Mouse (Mus musculus): ENCODE results near the gene Hoxd4.

DNA sequence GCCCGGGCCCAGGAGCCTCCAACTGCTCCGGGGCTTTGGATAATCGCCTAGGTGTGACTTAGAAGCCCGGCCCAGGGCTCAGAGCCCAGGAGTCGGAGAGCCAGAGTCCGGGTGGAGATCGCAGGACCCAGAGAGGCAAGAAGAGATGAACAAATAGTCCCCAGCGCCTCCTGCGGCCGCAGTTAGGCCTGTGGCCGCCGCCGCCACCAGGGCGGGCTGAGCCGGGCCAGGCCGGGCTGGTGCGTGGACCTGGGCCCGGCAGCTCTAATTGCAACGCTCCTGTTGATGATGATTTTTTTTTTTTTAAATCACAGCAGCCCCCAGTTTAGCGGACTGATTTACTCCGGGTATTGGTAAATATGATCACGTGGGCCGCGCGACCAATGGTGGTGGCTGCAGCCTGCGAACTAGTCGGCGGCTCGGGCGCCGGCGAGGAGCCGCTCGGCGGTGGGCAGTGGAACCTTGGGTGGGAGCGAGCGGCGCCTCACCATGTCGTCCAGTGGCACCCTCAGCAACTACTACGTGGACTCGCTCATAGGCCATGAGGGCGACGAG lies 14.1 kb upstream of the Hoxd4 start, which contains the start of gene Hoxd9:
- no peak for TF ChIP-seq CTCF (IDR thresholded peaks at IDR 0.05; ENCODE audit: extremely low read depth, insufficient read length, insufficient replicate concordance, low read depth, low read length)
- no peak for TF ChIP-seq POLR2A (IDR thresholded peaks at IDR 0.05; ENCODE audit: low read depth, low read length)
